ENCODE assay signal across 21 mouse cellular contexts in the genomic region with DNA sequence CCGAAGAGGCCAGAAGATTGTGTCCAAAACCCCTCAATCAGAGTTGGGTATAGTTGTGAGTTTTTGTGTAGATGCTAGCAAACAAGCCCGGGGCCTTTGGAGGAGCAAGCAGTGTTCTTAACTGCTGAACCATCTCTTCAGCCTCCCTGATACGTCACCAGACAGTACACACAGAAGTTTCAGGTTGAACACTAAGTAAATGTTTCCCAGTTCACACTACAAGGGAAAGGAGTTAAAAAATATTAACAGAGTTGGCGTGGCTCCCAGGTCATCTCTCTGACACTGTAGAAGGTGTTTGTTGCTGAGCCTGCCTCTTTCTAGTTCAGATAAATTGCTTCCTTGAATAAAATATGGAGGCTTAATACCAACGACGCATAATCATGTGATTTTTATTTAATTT.
DNase-seq lines count a peak whose midpoint lies in the region; ATAC-seq and TF ChIP-seq lines count a peak whose summit lies in the region.
"Had no signal": no experiment of that assay in that cellular context is flagged by ENCODE, and none has a peak within 500 bp of the region (broad histone marks: within the 10 kb centered on the region; RNA-seq: fewer than 3 reads in every experiment).

No protein-coding gene starts in this region.

- ATAC-seq in kidney, embryonic 14.5 days (ENCODE audit: low FRiP score, low TSS enrichment) = no peak
- ATAC-seq in kidney, embryonic 15.5 days (replicated peaks; ENCODE audit: low FRiP score) = peak; percentile 67; the same call in 1 of the 2 replicates
- ATAC-seq in heart, embryonic 12.5 days (ENCODE audit: insufficient number of reproducible peaks, low FRiP score) = no peak
- ATAC-seq: CD4-positive, CD25-positive, alpha-beta regulatory T cell, adult 4 months; forebrain, embryonic 15.5 days had no signal

- H3K4me3 ChIP-seq in kidney, embryonic 14.5 days (ENCODE audit: low read length) = no peak overlapping the region
- H3K4me3 ChIP-seq in kidney, embryonic 15.5 days (replicated peaks) = no peak overlapping the region
- H3K4me3 ChIP-seq in small intestine, adult 2 months (ENCODE audit: low read depth, low read length) = no peak overlapping the region
- no peak overlapping the region for H3K4me3 ChIP-seq in heart, embryonic 12.5 days
- H3K4me3 ChIP-seq in heart, embryonic 10.5 days = no peak overlapping the region
- H3K4me3 ChIP-seq: embryonic facial prominence, embryonic 12.5 days; forebrain, embryonic 15.5 days; gastrocnemius, adult 2 months; hindbrain, embryonic 13.5 days had no signal

- no peaks in the 10 kb centered on the region for H3K9me3 ChIP-seq in kidney, embryonic 14.5 days (ENCODE audit: control insufficient read depth, low read length)
- H3K9me3 ChIP-seq in kidney, embryonic 15.5 days (replicated peaks) = no peaks in the 10 kb centered on the region
- no peaks in the 10 kb centered on the region for H3K9me3 ChIP-seq in heart, embryonic 12.5 days (replicated peaks)
- no peaks in the 10 kb centered on the region for H3K9me3 ChIP-seq in heart, embryonic 10.5 days
- H3K9me3 ChIP-seq: embryonic facial prominence, embryonic 12.5 days; forebrain, embryonic 15.5 days; hindbrain, embryonic 13.5 days had no signal

- H3K27ac ChIP-seq in kidney, embryonic 14.5 days (ENCODE audit: low read depth, low read length) = no peak overlapping the region
- no peak overlapping the region for H3K27ac ChIP-seq in kidney, embryonic 15.5 days
- peak overlapping the region; percentile 49; the same call in 1 of the 2 replicates for H3K27ac ChIP-seq in small intestine, adult 2 months (ENCODE audit: insufficient read depth, low read depth, low read length)
- H3K27ac ChIP-seq in heart, embryonic 12.5 days (ENCODE audit: poor library complexity, severe bottlenecking) = no peak overlapping the region
- no peak overlapping the region for H3K27ac ChIP-seq in heart, embryonic 10.5 days
- H3K27ac ChIP-seq: embryonic facial prominence, embryonic 12.5 days; forebrain, embryonic 15.5 days; gastrocnemius, adult 2 months; hindbrain, embryonic 13.5 days had no signal

- H3K9ac ChIP-seq in kidney, embryonic 14.5 days (ENCODE audit: low read depth, low read length) = no peak overlapping the region
- H3K9ac ChIP-seq in kidney, embryonic 15.5 days = no peak overlapping the region
- H3K9ac ChIP-seq in heart, embryonic 12.5 days = no peak overlapping the region
- H3K9ac ChIP-seq: embryonic facial prominence, embryonic 12.5 days; forebrain, embryonic 15.5 days; hindbrain, embryonic 13.5 days had no signal

- peak; percentile 77 for DNase-seq in kidney, adult 11 months
- peak; percentile 85 for DNase-seq in kidney, postnatal 14 days
- no peak for DNase-seq in heart, embryonic 10.5 days (ENCODE audit: low spot score)
- no peak for DNase-seq in right cerebral cortex, postnatal 14 days
- DNase-seq: adrenal gland, postnatal 14 days; B cell, adult 2 months; cerebellum, adult 11-12 months; cerebellum, adult 9-10 months; cerebellum, postnatal 25 days; gastrocnemius, adult 2 months; gastrocnemius, postnatal 25 days; heart, postnatal 14 days had no signal

- TF ChIP-seq CTCF in small intestine, adult 2 months (IDR thresholded peaks at IDR 0.05; ENCODE audit: extremely low read depth, insufficient read length, insufficient replicate concordance, low read depth, low read length) = no peak

- H3K27me3 ChIP-seq in kidney, embryonic 14.5 days (ENCODE audit: control insufficient read depth, insufficient read depth, low read length) = no peaks in the 10 kb centered on the region
- H3K27me3 ChIP-seq in kidney, embryonic 15.5 days = no peaks in the 10 kb centered on the region
- no peaks in the 10 kb centered on the region for H3K27me3 ChIP-seq in small intestine, adult 2 months (ENCODE audit: control insufficient read depth, insufficient read depth, low read length)
- H3K27me3 ChIP-seq in heart, embryonic 12.5 days (replicated peaks) = no peaks in the 10 kb centered on the region
- no peaks in the 10 kb centered on the region for H3K27me3 ChIP-seq in heart, embryonic 10.5 days (ENCODE audit: insufficient read depth, poor library complexity, severe bottlenecking)
- H3K27me3 ChIP-seq: embryonic facial prominence, embryonic 12.5 days; forebrain, embryonic 15.5 days; hindbrain, embryonic 13.5 days had no signal

- TF ChIP-seq POLR2A in small intestine, adult 2 months (IDR thresholded peaks at IDR 0.05; ENCODE audit: low read depth, low read length) = no peak

- 89% methylated on average over 6 of the region's 6 CpGs for WGBS in kidney, embryonic 14.5 days
- 83% methylated on average over 6 of the region's 6 CpGs for WGBS in kidney, embryonic 15.5 days
- WGBS in small intestine, adult 2 months = 32% methylated on average over 6 of the region's 6 CpGs
- WGBS in heart, embryonic 12.5 days = 83% methylated on average over 6 of the region's 6 CpGs
- WGBS in heart, embryonic 10.5 days = 85% methylated on average over 6 of the region's 6 CpGs

- H3K36me3 ChIP-seq in kidney, embryonic 14.5 days (ENCODE audit: control insufficient read depth, insufficient read depth, low read length) = no peaks in the 10 kb centered on the region
- no peaks in the 10 kb centered on the region for H3K36me3 ChIP-seq in kidney, embryonic 15.5 days
- H3K36me3 ChIP-seq in small intestine, adult 2 months (ENCODE audit: control insufficient read depth, insufficient read depth, low read length) = no peaks in the 10 kb centered on the region
- H3K36me3 ChIP-seq in heart, embryonic 12.5 days = no peaks in the 10 kb centered on the region
- H3K36me3 ChIP-seq in heart, embryonic 10.5 days = no peaks in the 10 kb centered on the region
- H3K36me3 ChIP-seq: embryonic facial prominence, embryonic 12.5 days; forebrain, embryonic 15.5 days; G1E; hindbrain, embryonic 13.5 days had no signal

- H3K4me1 ChIP-seq in kidney, embryonic 14.5 days (ENCODE audit: control insufficient read depth, insufficient read depth, low read length) = 0 out of 2 replicates have a peak, but pooled peaks cover 5% of the 10 kb centered on the region
- 0 out of 2 replicates have a peak, but pooled peaks cover 2% of the 10 kb centered on the region for H3K4me1 ChIP-seq in kidney, embryonic 15.5 days
- H3K4me1 ChIP-seq in small intestine, adult 2 months (ENCODE audit: control insufficient read depth, insufficient read depth, insufficient read length, low read length) = peaks cover 15% of the 10 kb centered on the region; the same call in 1 of the 2 replicates
- no peaks in the 10 kb centered on the region for H3K4me1 ChIP-seq in heart, embryonic 12.5 days (replicated peaks)
- no peaks in the 10 kb centered on the region for H3K4me1 ChIP-seq in heart, embryonic 10.5 days

- H3K4me2 ChIP-seq in kidney, embryonic 14.5 days (replicated peaks; ENCODE audit: low read depth, low read length) = no peak overlapping the region
- no peak overlapping the region for H3K4me2 ChIP-seq in kidney, embryonic 15.5 days
- H3K4me2 ChIP-seq in heart, embryonic 12.5 days = no peak overlapping the region
- H3K4me2 ChIP-seq: embryonic facial prominence, embryonic 12.5 days; forebrain, embryonic 15.5 days; hindbrain, embryonic 13.5 days had no signal

Comparison
In these comparisons a context has a peak if more than half of its experiments do, and no peak if none do; other contexts are left out.
1. DNase-seq: peak in kidney, adult 11 months (single experiment) and kidney, postnatal 14 days (single experiment); none in heart, embryonic 10.5 days (single experiment) and right cerebral cortex, postnatal 14 days (single experiment).